In the genomic region with DNA sequence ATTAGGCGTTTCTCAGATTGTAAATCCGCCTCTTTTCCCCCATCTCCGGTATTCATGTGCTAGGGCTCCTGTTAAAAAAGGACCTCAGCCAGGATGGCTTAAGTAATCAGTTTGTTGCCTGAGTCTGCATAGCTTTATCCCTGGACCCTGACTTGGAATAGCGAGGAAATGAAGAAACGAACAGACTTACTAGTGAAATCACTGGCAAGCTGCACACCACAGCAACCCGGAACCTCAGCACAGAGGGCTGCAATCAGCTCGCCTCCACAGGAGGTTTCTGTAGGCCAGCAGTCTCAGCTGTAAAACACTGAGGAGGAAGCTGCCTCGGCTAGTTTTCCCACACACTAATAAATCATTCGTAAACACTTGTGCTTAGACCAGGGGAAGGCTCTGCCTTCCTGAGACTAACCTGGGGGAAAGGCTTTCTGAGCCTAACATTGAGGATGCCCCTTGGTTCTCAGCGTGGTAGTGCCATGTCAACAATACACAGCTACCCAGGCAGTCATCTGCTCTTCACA, we compare ENCODE assay signal across 27 mouse cellular contexts. TPM values are rescaled to one million over a fixed set of nuclear protein-coding genes. Genes with fewer than 3 reads are reported as not detected.
DNase-seq lines count a peak whose midpoint lies in the region; ATAC-seq lines count a peak whose summit lies in the region.
"Had no signal": no experiment of that assay in that cellular context is flagged by ENCODE, and none has a peak within 500 bp of the region (broad histone marks: within the 10 kb centered on the region; RNA-seq: fewer than 3 reads in every experiment).

No protein-coding gene starts in this region.

- peaks cover 15% of the 10 kb centered on the region for H3K4me1 ChIP-seq in limb, embryonic 12.5 days (replicated peaks)
- H3K4me1 ChIP-seq in limb, embryonic 10.5 days: peaks cover 28% of the 10 kb centered on the region
- H3K4me1 ChIP-seq in neural tube, embryonic 14.5 days (ENCODE audit: control insufficient read depth, insufficient read depth, low read length): peaks cover 1% of the 10 kb centered on the region; the same call in 1 of the 2 replicates

- whole genome bisulfite sequencing in limb, embryonic 12.5 days: 41% methylated on average over 10 of the region's 10 CpGs
- 60% methylated on average over 10 of the region's 10 CpGs for WGBS in limb, embryonic 10.5 days
- WGBS in neural tube, embryonic 14.5 days: 40% methylated on average over 10 of the region's 10 CpGs

- intact Hi-C loops in heart, postnatal 10 days (cut with DNase I): no loop called here

- H3K36me3 ChIP-seq in limb, embryonic 12.5 days: no peaks in the 10 kb centered on the region; the same call in 1 of the 2 replicates
- peaks cover 34% of the 10 kb centered on the region for H3K36me3 ChIP-seq in limb, embryonic 10.5 days
- no peaks in the 10 kb centered on the region for H3K36me3 ChIP-seq in neural tube, embryonic 14.5 days (ENCODE audit: control insufficient read depth, insufficient read depth, low read length)
- H3K36me3 ChIP-seq: heart, embryonic 12.5 days; hindbrain, embryonic 12.5 days; limb, embryonic 15.5 days; midbrain, embryonic 15.5 days had no signal

- no peak overlapping the region for H3K4me2 ChIP-seq in limb, embryonic 12.5 days
- no peak overlapping the region for H3K4me2 ChIP-seq in neural tube, embryonic 14.5 days (ENCODE audit: low read depth, low read length)
- H3K4me2 ChIP-seq: heart, embryonic 12.5 days; hindbrain, embryonic 12.5 days; limb, embryonic 15.5 days; lung, embryonic 14.5 days; midbrain, embryonic 15.5 days had no signal

- peak overlapping the region; percentile 53; the same call in 1 of the 2 replicates for H3K27ac ChIP-seq in limb, embryonic 12.5 days
- H3K27ac ChIP-seq in limb, embryonic 10.5 days: no peak overlapping the region
- no peak overlapping the region for H3K27ac ChIP-seq in neural tube, embryonic 14.5 days (ENCODE audit: low read depth, low read length)
- H3K27ac ChIP-seq: hindbrain, embryonic 12.5 days; limb, embryonic 15.5 days; liver, embryonic 14.5 days; midbrain, embryonic 15.5 days had no signal

- H3K9ac ChIP-seq in limb, embryonic 12.5 days (replicated peaks): 0 out of 2 replicates have a peak overlapping the region, but pooled peaks have one; percentile 27
- H3K9ac ChIP-seq in neural tube, embryonic 14.5 days (replicated peaks; ENCODE audit: low read depth, low read length): no peak overlapping the region
- H3K9ac ChIP-seq: heart, embryonic 12.5 days; hindbrain, embryonic 12.5 days; limb, embryonic 15.5 days; liver, embryonic 14.5 days; lung, embryonic 14.5 days; midbrain, embryonic 15.5 days had no signal

- no peaks in the 10 kb centered on the region for H3K27me3 ChIP-seq in limb, embryonic 12.5 days
- H3K27me3 ChIP-seq in limb, embryonic 10.5 days (ENCODE audit: low read depth, poor library complexity, severe bottlenecking): no peaks in the 10 kb centered on the region
- no peaks in the 10 kb centered on the region for H3K27me3 ChIP-seq in neural tube, embryonic 14.5 days (ENCODE audit: control insufficient read depth, insufficient read depth, low read length)
- H3K27me3 ChIP-seq: CH12.LX; heart, embryonic 12.5 days; hindbrain, embryonic 12.5 days; limb, embryonic 15.5 days; megakaryocyte, embryonic 14.5 days; midbrain, embryonic 15.5 days had no signal

- H3K4me3 ChIP-seq in limb, embryonic 12.5 days (replicated peaks): no peak overlapping the region
- no peak overlapping the region for H3K4me3 ChIP-seq in limb, embryonic 10.5 days
- no peak overlapping the region for H3K4me3 ChIP-seq in neural tube, embryonic 14.5 days (ENCODE audit: low read depth, low read length)
- H3K4me3 ChIP-seq: heart, embryonic 12.5 days; hindbrain, embryonic 12.5 days; limb, embryonic 15.5 days; megakaryocyte, embryonic 14.5 days; midbrain, embryonic 15.5 days had no signal

- no peak for DNase-seq in limb, embryonic 10.5 days (ENCODE audit: low spot score)
- peak; percentile 43 for DNase-seq in ES-CJ7 (ENCODE audit: low read depth, low spot score)
- DNase-seq in brain, adult 2 months (ENCODE audit: low read depth, low spot score): peak; percentile 20
- no peak for DNase-seq in lung, postnatal 25 days (ENCODE audit: low spot score)
- no peak for DNase-seq in heart, postnatal 10 days
- DNase-seq: B cell, adult 2 months; cerebellum, adult 2 months; gastrocnemius, postnatal 14 days; heart, adult 11 months; heart, postnatal 14 days; kidney, adult 8-10 months; kidney, postnatal 36 days; layer of hippocampus, postnatal 36 days; lung, embryonic 14.5 days; lung, postnatal 36 days; thymus, postnatal 14 days had no signal

- no peak for ATAC-seq in limb, embryonic 12.5 days (ENCODE audit: insufficient number of reproducible peaks, insufficient read depth, low FRiP score, low TSS enrichment, low read depth)
- peak; percentile 14; the same call in 1 of the 2 replicates for ATAC-seq in neural tube, embryonic 14.5 days (ENCODE audit: low read depth)
- ATAC-seq: forebrain, embryonic 16.5 days; midbrain, embryonic 15.5 days had no signal

- no peaks in the 10 kb centered on the region for H3K9me3 ChIP-seq in limb, embryonic 12.5 days
- no peaks in the 10 kb centered on the region for H3K9me3 ChIP-seq in limb, embryonic 10.5 days (replicated peaks)
- no peaks in the 10 kb centered on the region for H3K9me3 ChIP-seq in neural tube, embryonic 14.5 days (ENCODE audit: control insufficient read depth, low read length)
- H3K9me3 ChIP-seq: heart, embryonic 12.5 days; hindbrain, embryonic 12.5 days; limb, embryonic 15.5 days; megakaryocyte, embryonic 14.5 days; midbrain, embryonic 15.5 days had no signal

RNA-seq across cellular contexts. Expression of a gene that starts 5.8 kb away (rescaled TPM):
- 16.1 and 16.6 TPM in 2 replicates for polyA plus RNA-seq in limb, embryonic 12.5 days (2016; fragmentation: Nextera tagmentation; extraction: Ambion mirVana)
- 19.7 and 22.4 TPM in 2 replicates for polyA plus RNA-seq in limb, embryonic 10.5 days (2016; fragmentation: Nextera tagmentation; extraction: Ambion mirVana)
- 1.5 and 1.9 TPM in 2 replicates for polyA plus RNA-seq in neural tube, embryonic 14.5 days (2014; fragmentation: Nextera tagmentation; extraction: Ambion mirVana)
- total RNA-seq in heart, postnatal 10 days (2021): 1 to 10 TPM; 2.3 to 2.4 TPM

RNA-seq across cellular contexts. Expression of a gene that starts 10.7 kb away (rescaled TPM):
- 0.59 and 0.64 TPM in 2 replicates for polyA plus RNA-seq in limb, embryonic 12.5 days (2016; fragmentation: Nextera tagmentation; extraction: Ambion mirVana)
- polyA plus RNA-seq in limb, embryonic 10.5 days (2016; fragmentation: Nextera tagmentation; extraction: Ambion mirVana): 0.21 and 0.33 TPM in 2 replicates
- 23.4 TPM in 2 replicates for polyA plus RNA-seq in neural tube, embryonic 14.5 days (2014; fragmentation: Nextera tagmentation; extraction: Ambion mirVana)
- total RNA-seq in heart, postnatal 10 days (2021): not detected
- total RNA-seq: adrenal gland, adult 18-20 months; gastrocnemius, postnatal 14 days; heart, postnatal 14 days had no signal
- polyA plus RNA-seq: heart, embryonic 12.5 days had no signal

Comparison
In these comparisons a context has a peak if more than half of its experiments do, and no peak if none do; other contexts are left out.
1. DNase-seq: peak in ES-CJ7 (single experiment) and brain, adult 2 months (single experiment); none in limb, embryonic 10.5 days (single experiment), lung, postnatal 25 days (single experiment) and heart, postnatal 10 days (0 of 2).
2. RNA of a gene that starts 10.7 kb away (polyA plus RNA-seq): 23.4 TPM in neural tube, embryonic 14.5 days; 0.59 to 0.64 TPM in limb, embryonic 12.5 days and 0.21 to 0.33 TPM in limb, embryonic 10.5 days; every median in the first group is over 10 times any median in the second.